Mouse (Mus musculus): Measurements from ENCODE around the gene Zfp948.
A peak's percentile ranks its signal among the peaks of the same experiment; 100 is the strongest.

Gene Zfp948

GRCm38 (mm10) chr17:21566728-21567349, at the start of gene Zfp948:
TSS of gene Zfp948 (plus strand) at chr17:21567008.
- TF ChIP-seq GATA4 (IDR thresholded peaks at IDR 0.05; ENCODE audit: insufficient replicate concordance, low read length) = no peak

- TF ChIP-seq GATA4 (IDR thresholded peaks at IDR 0.05; ENCODE audit: insufficient replicate concordance, low read length) = no peak
These were observed 49.6 kb upstream of the Zfp948 start for GRCm38 (mm10) chr17:21517130-21517671.

GRCm38 (mm10) chr17:21526270-21526669, 40.5 kb upstream of the Zfp948 start:
- TF ChIP-seq GATA4 (IDR thresholded peaks at IDR 0.05; ENCODE audit: insufficient replicate concordance, low read length) = no peak

- no peak for TF ChIP-seq GATA4 (IDR thresholded peaks at IDR 0.05; ENCODE audit: insufficient replicate concordance, low read length)
These were observed 36.0 kb upstream of the Zfp948 start for GRCm38 (mm10) chr17:21530645-21531330.

- TF ChIP-seq GATA4 (IDR thresholded peaks at IDR 0.05; ENCODE audit: insufficient replicate concordance, low read length) = no peak
These were observed 35.2 kb upstream of the Zfp948 start for GRCm38 (mm10) chr17:21531621-21532020.

- TF ChIP-seq GATA4 (IDR thresholded peaks at IDR 0.05; ENCODE audit: insufficient replicate concordance, low read length) = no peak; the same call in 1 of the 2 replicates
These were observed 34.5 kb upstream of the Zfp948 start for GRCm38 (mm10) chr17:21532101-21532951.

- TF ChIP-seq GATA4 (IDR thresholded peaks at IDR 0.05; ENCODE audit: insufficient replicate concordance, low read length) = no peak
These were observed 32.8 kb upstream of the Zfp948 start for GRCm38 (mm10) chr17:21533961-21534360.

GRCm38 (mm10) chr17:21534460-21535095, 32.2 kb upstream of the Zfp948 start:
- TF ChIP-seq GATA4 (IDR thresholded peaks at IDR 0.05; ENCODE audit: insufficient replicate concordance, low read length) = peak; percentile 55; the same call in 1 of the 2 replicates

- TF ChIP-seq GATA4 (IDR thresholded peaks at IDR 0.05; ENCODE audit: insufficient replicate concordance, low read length) = no peak
These were observed 31.5 kb upstream of the Zfp948 start, which contains the start of gene Zfp52 for GRCm38 (mm10) chr17:21535096-21536001. TSS of gene Zfp52 (plus strand) at chr17:21535539.

- TF ChIP-seq GATA4 (IDR thresholded peaks at IDR 0.05; ENCODE audit: insufficient replicate concordance, low read length) = no peak
These were observed 30.7 kb upstream of the Zfp948 start for GRCm38 (mm10) chr17:21536096-21536495.

- TF ChIP-seq GATA4 (IDR thresholded peaks at IDR 0.05; ENCODE audit: insufficient replicate concordance, low read length) = no peak
These were observed 30.1 kb upstream of the Zfp948 start for GRCm38 (mm10) chr17:21536676-21537075.

GRCm38 (mm10) chr17:21557831-21558230, 9.0 kb upstream of the Zfp948 start:
- no peak for TF ChIP-seq GATA4 (IDR thresholded peaks at IDR 0.05; ENCODE audit: insufficient replicate concordance, low read length)

- TF ChIP-seq GATA4 (IDR thresholded peaks at IDR 0.05; ENCODE audit: insufficient replicate concordance, low read length) = no peak
These were observed 588 bp upstream of the Zfp948 start for GRCm38 (mm10) chr17:21566220-21566619.

GRCm38 (mm10) chr17:21567696-21568095, 888 bp downstream of the Zfp948 start:
- no peak for TF ChIP-seq GATA4 (IDR thresholded peaks at IDR 0.05; ENCODE audit: insufficient replicate concordance, low read length)
